Mouse (Mus musculus) ovary, postnatal 36 days (tissue): ENCODE results near the gene Snx5.

ENCODE experiments used
- DNase-seq: peaks from one replicate; pipeline ENCODE4 v3.0.0; 2022; ENCODE audit warnings: low spot score, mixed read lengths

Snx5 gene

DNA sequence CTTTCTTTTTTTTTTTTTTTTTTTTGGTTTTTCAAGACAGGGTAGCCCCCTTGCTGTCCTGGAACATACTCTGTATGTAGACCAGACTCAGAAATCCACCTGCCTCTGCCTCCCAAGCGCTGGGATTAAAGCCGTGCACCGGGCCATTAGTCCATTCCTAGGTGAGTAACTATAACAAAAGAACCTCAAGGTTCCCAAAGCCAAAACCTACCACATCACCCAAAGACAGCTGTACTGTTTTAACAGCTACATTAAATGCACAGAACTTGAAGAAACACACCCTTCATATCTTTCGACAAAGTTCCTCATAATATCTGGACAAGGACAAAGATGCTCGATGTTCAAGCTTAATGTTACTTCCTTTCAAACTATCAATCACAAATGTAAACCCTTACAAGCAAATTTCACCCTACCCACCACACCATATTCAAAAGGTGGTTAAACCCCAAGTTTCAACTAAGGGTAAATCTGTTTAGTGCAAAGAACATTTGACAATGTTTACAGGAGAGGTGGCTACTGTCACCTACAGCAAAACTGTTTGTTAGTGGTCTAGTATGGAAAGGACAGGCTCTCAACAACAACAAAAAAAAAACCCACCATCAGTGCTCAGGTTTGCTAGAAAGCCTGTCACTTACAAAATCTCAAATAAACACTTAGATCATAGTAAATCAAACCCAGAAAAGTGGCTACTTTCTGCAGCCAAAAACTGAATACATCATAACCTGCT lies 3.5 kb downstream of the Snx5 start:
- DNase-seq: no peak

DNA sequence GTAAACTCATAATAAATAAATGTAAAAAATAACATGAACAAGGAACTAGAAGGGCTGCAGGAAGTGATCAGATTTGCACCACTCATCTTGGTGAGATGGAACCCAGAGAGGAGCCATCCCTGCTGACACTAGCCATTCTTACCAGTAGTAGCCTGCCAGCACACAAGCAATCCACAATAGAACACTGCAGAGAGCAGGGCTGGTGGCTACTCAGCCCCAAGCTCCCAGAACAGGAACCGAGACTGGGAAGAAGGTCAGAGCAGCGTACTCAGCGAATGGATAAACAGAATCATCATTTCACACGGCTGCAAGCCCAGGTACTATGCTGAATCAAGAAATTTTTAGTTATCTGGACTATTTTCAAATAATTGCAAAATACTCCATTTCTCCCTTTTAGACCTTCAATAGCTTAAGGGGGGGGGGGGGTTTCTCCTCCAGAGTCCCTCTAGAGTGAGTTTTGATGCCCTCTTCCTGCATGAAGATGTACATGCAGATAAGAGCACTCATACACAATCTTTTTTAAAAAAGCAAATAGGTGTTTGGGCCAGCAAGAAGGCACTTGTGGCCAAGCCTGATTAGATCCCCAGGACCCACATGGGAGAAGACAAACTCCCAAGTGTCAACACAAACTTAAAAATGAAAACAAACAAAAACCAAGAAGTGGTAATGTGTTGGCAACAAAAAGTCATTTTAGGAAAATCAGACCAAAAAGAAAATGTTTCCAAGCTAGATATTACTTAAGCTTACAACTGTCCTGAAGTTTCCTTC lies 4.6 kb downstream of the Snx5 start:
- no peak for DNase-seq

DNA sequence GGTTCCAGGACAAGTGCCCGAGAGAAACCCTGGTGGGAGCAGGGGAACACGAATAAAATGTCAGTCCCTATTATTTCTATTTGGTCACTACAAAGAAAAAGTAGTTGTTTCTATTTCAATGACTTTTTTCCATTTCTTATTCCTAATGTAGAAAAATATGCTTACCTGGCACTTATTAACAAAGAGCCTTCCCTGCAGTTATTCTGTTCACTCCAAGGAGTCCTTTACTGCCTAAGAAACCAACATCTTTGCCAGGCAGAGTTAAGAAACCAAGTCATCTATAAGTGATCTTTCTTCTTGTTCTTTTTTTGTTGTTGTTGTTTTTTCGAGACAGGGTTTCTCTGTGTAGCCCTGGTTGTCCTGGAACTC lies 5.6 kb downstream of the Snx5 start:
- no peak for DNase-seq

DNA sequence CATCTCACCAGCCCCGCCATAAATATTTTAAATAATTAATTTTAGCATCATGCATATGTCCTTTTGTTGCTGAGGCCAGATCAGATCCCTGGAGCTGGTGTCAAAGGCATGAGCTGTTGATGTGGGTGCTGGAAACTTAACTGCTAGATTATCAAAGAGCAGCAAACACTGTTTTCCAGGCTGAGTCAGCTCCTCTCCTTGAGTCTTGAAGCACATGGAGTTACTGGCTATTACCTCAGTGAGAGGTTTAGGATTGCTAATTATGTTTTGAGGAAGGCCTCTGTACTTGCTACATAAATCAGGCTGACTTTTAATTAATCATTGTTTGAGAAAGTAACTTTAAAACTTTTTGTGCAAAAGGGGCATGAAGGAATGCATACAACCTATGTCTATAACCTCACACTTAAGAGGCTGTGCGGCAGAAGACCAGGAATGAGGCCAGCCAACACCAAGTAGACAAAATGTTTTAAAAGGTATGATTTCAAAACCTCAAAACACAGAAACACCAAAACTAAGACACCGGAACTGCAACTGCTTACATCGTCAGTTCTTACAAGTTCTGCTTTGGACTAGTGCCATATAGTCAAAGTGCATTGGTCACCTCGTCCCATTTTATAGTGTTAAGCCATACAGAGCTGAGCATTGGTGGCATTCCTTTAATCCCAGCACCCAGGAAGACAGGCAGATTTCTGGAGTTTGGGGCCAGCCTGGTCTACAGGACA lies 6.1 kb downstream of the Snx5 start:
- DNase-seq: no peak

DNA sequence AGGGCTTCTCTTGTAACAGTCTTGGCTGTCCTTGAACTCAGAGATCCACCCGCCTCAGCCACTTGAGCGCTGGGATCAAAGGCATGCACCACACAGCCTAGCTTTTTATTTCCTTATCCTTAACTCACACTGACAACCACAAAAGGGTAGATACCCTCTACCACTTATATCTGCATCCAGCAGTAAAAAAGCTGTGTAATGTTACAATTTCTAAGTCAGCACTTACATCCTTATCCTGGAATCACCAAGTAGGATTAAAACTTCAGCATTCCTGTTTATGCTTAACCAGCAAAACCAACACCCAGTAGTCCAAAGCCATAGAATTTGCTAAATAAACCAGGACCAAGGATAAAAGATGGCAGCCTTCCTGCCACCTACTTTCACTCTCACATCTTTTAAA lies 7.9 kb downstream of the Snx5 start:
- no peak for DNase-seq

DNA sequence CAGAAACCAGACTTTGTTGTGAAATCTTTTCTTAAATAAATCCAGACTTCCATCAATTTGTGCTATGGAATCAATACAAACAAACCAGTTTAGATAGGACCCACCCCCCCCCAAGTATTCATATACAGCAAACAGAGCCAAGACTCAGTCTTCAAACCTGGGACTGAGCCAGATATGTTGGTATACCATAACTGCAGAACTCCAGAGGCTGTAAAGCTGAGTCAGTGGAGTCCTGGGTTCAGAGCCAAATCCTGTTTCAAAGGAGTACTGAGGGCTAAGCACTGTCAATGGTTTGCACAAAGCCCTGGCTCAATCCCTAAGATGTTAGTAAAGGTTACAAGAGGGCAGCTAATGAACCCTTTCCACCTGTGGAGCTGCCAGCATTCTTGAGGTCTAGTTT lies 20.6 kb downstream of the Snx5 start:
- DNase-seq: no peak

DNA sequence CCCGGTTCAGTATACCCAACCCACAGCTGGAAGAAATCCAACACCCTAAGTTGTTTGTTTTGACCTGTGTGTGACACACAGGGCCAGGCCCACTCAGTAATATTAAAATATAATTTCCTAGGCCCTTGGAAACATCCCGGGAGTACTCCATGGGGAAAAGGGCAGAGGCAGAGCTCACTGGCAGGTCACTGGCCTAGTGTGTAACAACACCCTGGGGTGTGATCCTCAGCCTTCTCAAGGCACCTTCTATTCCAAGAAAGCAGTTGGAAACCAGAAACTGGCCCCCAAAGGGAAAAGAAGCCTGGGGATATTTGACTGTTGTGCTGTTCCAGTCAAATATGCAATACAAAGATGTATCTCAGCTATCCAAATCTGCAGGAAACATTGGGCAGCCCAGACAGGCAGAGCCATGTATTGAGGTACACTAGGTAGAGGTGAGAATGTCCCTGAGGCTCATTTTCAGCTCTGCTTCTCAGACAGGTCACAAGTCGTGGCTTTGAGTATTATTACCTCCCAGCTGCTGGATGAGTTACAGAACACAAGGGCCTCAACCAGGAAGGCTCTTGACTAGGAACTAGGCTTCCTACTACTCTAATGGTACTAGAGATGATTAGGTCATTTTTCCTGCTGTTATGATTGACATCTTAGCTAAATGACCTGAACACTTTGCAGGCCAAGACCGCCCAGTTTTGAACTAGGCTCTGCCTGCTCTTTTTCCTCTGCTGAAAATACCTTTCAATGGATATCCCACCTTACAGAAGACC lies 21.9 kb downstream of the Snx5 start:
- no peak for DNase-seq

DNA sequence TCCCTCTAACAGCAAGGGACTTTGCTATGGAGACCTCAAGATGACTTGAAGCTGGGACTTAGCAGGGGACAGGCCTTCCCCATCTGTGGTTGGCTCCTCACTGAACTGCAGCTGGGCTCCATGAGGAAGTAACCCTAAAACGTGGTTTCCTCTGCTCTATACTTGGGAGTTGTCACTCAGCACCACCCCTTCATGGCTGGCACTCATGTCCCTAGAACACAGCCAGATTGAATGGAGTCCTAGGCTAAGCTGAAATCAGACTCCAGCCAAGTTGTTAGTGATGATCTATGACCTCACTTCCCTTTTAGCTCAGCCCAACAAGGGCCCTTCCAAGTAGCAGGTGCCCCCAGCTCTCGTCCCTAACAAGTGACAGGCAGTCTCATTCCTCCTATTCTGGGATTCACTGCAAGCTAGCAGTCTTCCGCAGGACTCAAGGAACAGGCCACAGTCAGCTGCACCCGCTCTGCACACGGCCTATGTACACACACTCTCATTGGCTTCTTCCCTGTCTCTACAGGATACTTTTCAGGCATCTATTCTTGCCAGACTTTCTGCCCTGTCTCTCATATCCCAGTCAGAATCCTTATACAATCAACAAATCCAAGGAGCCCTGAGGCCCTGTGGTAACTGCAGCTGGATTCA lies 23.2 kb downstream of the Snx5 start:
- no peak for DNase-seq

DNA sequence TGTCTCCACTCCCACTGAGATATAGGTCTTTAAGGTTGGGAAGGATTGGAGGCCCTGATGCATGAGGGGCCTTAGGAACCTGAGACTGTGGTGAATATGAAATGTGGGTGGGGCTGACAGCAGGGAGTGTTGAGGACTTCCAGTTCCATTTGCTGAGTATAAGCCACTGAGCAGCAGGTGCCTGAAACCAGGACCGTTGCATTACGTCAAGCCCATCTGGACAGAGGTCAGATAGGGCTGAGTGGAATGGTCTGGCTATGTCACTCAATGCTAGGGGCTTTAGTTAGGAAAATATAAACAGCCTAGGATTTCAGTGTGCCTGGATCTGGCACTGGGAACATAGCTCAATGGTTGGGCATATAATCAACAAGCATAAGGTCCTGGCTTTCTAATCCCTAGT lies 24.4 kb downstream of the Snx5 start:
- DNase-seq: no peak

DNA sequence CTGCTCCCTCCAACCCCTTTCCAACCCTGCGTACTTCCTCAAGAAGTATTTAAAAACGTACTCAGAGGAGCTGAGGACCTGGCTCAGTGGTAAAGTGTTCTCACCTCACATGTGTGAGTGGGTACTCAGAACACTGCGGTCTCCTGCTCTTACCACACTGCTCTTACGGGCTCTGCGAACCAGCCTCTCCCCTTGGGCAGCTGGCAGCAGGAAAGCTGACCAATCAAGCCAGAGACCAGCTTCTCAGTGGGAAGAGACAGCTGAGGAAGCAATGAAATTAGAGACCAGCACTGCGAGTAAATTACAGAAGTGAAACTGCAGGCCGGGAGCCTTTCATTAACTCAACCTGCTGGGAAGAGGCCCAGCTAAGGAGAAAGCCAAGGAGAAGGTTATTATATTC lies 25.2 kb downstream of the Snx5 start:
- DNase-seq: no peak

DNA sequence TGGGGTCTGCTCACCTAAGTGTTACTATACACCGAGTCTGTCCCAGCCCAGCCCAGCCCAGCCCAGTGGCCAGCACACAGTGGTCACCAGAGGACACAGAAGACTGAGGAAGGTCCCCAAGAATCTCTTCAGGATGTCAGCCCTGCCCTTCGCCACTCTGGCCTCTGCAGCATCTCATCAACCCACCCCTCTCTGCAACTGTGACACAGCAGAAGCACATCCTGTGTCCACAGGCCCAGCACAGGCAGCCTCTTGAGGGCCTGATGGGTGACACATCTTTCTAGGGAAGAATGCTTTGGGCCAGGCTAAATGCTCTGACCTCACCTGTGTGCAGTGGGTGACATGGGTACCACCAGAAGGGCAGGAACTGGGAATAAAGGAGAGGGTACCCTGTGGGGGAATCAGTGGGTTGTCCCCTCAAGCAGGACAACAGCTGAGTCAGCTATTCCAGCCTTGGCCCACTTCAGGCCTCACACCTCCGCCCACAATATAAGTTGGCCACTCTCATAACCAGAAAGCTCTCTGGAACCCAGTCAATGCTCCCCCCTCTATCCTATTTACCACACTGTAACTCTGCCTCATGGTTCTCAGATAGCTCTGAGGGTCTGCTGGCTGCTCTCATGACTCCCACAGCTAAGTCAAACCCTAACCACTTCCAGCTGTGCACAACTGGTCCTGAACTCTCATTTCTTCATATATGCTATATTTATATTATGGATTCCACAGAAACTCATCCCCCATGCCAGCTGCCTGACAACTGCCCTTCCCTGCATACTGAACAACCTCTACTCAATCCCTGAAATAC lies 30.4 kb downstream of the Snx5 start:
- DNase-seq: no peak

DNA sequence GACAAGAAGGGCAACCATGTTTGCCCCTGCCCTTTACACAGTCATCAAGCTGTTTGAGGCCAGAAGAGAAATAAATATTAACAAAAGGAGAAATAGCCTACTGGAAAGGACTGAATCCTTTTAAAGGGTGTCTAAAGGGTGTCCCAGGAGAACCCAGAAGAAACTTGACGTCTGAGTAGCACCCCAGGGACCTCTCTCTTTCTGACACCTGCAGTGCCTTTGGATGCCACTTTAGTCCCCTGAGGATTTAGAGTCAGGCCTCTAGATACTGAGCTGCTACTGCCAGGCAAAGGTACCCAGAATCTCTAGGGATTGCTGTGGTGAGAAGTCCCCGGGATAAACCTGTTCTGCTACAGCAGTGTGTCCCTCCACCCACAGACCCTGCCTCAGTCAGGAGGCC lies 31.4 kb downstream of the Snx5 start:
- DNase-seq: no peak

DNA sequence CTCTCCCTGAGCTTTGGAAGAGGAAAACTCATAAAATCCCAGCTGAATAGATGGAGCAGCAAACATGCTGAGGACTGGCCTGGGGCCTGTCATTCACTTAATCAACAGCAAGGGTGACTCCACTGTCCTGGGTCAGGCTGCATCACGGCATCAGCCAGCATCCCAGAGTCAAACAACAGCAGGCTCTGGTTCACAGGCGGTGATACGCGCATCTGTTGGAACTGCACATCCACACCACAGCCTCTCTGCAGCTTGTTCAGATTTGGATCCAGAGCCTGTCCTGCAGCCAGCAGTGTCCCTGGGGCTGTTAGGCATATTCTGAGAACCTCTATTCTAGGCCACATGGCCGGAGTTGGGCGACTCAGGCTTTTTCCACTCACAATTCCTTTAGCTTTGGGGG lies 32.4 kb downstream of the Snx5 start:
- peak; percentile 29 for DNase-seq

DNA sequence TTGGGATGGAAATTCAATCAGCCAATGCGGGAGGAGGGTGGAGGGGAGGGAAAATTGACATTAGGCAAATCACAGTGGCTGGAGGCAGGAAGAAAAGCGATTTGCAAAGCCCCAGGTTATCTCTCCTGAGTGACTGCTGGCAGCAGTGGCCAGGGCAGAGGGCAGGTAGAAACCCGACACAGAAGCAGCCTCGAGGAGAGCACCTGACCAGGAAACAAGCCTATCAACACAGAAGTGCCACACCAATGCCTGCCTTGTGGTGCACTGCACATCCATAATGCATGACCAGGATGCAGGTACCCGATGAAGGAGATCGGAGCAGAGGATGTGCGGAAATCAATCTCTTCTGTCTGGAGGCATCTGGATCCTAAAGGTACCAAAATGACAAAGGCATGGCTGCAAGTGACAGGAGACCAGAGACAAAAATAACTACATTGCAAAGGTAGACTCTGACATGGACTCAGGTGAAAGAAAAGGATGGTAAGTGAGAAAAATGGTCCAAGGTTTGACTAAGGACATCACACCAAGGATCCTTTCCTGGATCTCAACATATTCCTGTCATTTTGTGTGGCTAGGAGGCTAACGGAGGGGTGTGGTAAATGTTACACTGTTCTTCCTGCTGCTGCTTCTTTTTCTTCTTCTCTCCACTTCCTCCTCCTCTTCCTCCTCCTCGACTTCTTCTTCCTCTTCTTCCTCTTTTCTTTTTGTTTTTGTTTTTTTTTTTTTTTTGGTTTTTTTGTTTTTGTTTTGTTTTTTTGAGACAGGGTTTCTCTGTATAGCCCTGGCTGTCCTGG lies 33.7 kb downstream of the Snx5 start:
- no peak for DNase-seq

DNA sequence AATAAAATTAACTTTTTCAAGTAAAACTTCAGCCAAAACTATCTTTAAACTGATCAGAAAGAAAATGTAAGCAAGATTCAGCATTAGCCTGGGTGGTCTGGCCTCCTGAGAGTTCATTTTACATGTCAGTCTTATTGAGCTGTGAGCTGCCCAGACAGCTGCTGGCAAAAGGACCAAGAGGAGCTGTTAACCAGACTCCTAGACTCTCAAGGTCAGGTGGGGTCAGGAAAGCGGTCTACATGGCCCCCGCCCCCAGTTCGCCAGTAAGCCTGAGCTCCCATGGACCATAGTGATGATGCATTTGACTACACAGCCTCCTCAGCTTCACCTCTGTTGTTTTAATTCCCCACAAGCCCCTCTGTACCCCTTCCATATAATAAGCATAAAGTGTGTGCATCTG lies 34.9 kb downstream of the Snx5 start:
- DNase-seq: no peak

DNA sequence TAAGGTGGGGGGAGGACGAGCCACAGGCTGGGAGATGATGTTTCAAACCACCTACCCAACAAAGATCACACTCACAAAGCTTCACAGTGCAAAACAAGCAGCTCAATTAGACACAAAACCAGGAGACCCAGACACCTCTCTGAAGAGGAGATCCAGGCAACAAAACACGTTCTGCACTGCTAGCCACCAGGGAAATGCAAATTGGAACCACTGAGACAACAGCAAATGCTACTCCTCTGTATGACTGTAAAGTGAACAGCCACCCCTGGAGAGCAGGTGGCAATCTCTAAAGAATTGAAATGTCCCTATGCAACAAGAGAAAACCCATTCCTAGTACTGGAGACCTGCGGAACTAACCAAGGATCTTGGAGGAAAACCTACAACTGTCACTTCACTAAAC lies 37.2 kb downstream of the Snx5 start:
- DNase-seq: no peak

DNA sequence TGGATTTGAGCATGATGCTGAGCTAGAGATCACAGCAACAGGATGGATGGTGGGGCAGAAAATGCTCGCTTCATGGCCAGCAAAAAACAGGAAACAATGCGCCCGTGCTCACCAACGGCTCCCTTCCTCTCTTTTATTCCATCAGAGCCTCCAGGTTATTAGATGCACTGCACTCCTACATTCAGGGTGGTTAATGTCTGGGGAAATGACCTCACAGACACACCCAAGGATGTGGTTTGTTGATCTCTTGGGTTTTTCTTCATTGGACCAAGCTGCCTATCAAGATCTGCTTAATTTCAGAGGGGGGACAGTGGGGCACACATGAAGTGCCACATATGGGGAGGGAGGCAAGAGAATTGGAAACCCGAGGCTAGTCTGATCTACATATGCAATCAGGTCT lies 39.6 kb downstream of the Snx5 start:
- DNase-seq: no peak

DNA sequence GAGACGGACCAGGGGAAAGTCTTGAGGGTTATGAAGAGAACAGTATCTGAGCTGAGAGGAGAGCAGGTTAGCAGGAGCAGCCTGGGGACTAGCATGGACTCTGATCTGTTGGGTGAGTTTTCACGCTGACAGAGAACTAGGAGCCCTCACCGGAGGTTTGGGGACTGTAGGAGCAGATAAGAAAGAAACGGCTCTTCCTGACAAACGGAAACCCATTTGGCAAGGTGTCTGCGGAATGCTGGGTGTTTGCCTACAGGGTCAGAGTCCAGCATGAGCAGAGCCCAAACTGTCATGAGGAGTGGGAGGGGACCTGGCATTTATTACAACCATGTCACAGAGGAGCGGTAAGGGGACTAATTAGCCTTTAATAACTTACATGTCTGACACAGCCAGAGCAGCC lies 40.2 kb downstream of the Snx5 start:
- DNase-seq: no peak

DNA sequence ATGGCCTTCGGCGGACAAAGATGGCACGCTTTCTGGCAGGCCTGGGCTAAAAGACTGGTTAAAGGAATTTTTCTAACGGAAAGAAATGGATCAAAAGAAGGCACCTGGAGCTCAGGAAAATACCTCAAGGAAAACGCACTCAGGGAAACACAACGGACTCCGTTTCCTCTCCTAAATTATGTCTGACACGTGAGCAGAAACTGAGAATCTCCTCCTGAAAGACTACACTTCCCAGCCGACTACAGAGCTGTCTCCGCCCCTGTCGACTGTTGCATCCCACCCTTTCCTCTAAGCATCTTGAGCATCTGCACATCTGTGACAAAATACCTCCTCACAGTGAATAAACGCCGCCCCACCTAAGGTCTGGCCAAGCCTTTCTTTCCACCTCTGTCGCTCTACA lies 41.1 kb downstream of the Snx5 start:
- no peak for DNase-seq
